Mouse (Mus musculus) ES-Bruce4 (cell line): Measurements from ENCODE around the gene Olfr776. TPM values are rescaled to one million over a fixed set of nuclear protein-coding genes. Genes with fewer than 3 reads are reported as not detected.

Experiments
- polyA plus RNA-seq: library from polyadenylated mRNA; stranded (reverse); fragments of >200 nt; gene quantifications from 2 replicates; pipeline ENCODE4 v1.2.4, GENCODE M21; 2011; ENCODE audit warnings: low read depth; ENCODE audit not compliant: missing spikeins, insufficient read depth, insufficient read length

Olfr776 gene
- polyA plus RNA-seq, 1 experiment, result not detected

Other genes starting within 250 kb of the Olfr776 start
- gene Olfr763, start 248.3 kb upstream of the Olfr776 start, polyA plus RNA-seq, result not detected in 2 replicates
- gene Olfr764-ps1, start 219.2 kb upstream of the Olfr776 start, polyA plus RNA-seq, result not detected in 2 replicates
- not detected in 2 replicates for gene Olfr765, start 209.1 kb upstream of the Olfr776 start, polyA plus RNA-seq
- not detected in 2 replicates for gene Olfr766-ps1, start 190.2 kb upstream of the Olfr776 start, polyA plus RNA-seq
- gene Olfr767, start 176.2 kb upstream of the Olfr776 start, polyA plus RNA-seq, result not detected in 2 replicates
- gene Olfr768, start 159.8 kb upstream of the Olfr776 start, polyA plus RNA-seq, result not detected in 2 replicates
- gene Olfr769, start 141.3 kb upstream of the Olfr776 start, polyA plus RNA-seq, result not detected in 2 replicates
- not detected in 2 replicates for gene Olfr770, start 120.1 kb upstream of the Olfr776 start, polyA plus RNA-seq
- not detected in 2 replicates for gene Olfr771, start 94.4 kb upstream of the Olfr776 start, polyA plus RNA-seq
- gene Olfr772, start 81.2 kb upstream of the Olfr776 start, polyA plus RNA-seq, result not detected in 2 replicates
- not detected in 2 replicates for gene Olfr773, start 71.7 kb upstream of the Olfr776 start, polyA plus RNA-seq
- not detected in 2 replicates for gene Olfr774, start 22.9 kb upstream of the Olfr776 start, polyA plus RNA-seq
- not detected in 2 replicates for gene Olfr775, start 10.7 kb upstream of the Olfr776 start, polyA plus RNA-seq
- not detected in 2 replicates for gene Olfr777, start 12.4 kb downstream of the Olfr776 start, polyA plus RNA-seq
- not detected in 2 replicates for gene Olfr780, start 59.0 kb downstream of the Olfr776 start, polyA plus RNA-seq
- gene Olfr781, start 69.7 kb downstream of the Olfr776 start, polyA plus RNA-seq, result not detected in 2 replicates
- not detected in 2 replicates for gene Olfr782, start 89.7 kb downstream of the Olfr776 start, polyA plus RNA-seq
- gene Olfr784, start 125.0 kb downstream of the Olfr776 start, polyA plus RNA-seq, result not detected in 2 replicates
- gene Olfr785, start 146.3 kb downstream of the Olfr776 start, polyA plus RNA-seq, result not detected in 2 replicates
- gene Olfr786, start 168.2 kb downstream of the Olfr776 start, polyA plus RNA-seq, result not detected in 2 replicates
- gene Olfr787, start 202.7 kb downstream of the Olfr776 start, polyA plus RNA-seq, result 0.14 TPM in 1 of 2 replicates, not detected in the other
- not detected in 2 replicates for gene Olfr788, start 211.9 kb downstream of the Olfr776 start, polyA plus RNA-seq
- gene Olfr789, start 225.6 kb downstream of the Olfr776 start, polyA plus RNA-seq, result not detected in 2 replicates
- gene Olfr790, start 239.4 kb downstream of the Olfr776 start, polyA plus RNA-seq, result not detected in 2 replicates